Mouse (Mus musculus) ovary, postnatal 14 days (tissue): ENCODE measurements around the gene Tep1.
"Not testable (repeated sequence)": the region's sequence is repeated elsewhere in the genome, so short reads cannot be mapped to it uniquely, and the experiment has no call there.

Experiments
- DNase-seq: peaks from one replicate; pipeline ENCODE4 v3.0.0; 2022; ENCODE audit warnings: low spot score

Tep1 gene

GRCm38 (mm10) chr14:50869889-50870804 lies at the start of gene Tep1:
Gene Tep1, minus strand, starts transcription at chr14:50870560.
- peak; percentile 62 for DNase-seq

- DNase-seq: no peak
Observed at GRCm38 (mm10) chr14:50911356-50911755, 41.0 kb upstream of the Tep1 start.

GRCm38 (mm10) chr14:50908126-50908525 lies 37.8 kb upstream of the Tep1 start:
- DNase-seq: no peak

- DNase-seq: not testable (repeated sequence)
Observed at GRCm38 (mm10) chr14:50905327-50905726, 35.0 kb upstream of the Tep1 start.

GRCm38 (mm10) chr14:50904828-50905129 lies 34.4 kb upstream of the Tep1 start:
- DNase-seq: no peak

- DNase-seq: no peak
Observed at GRCm38 (mm10) chr14:50903973-50904827, 33.8 kb upstream of the Tep1 start.

- not testable (repeated sequence) for DNase-seq
Observed at GRCm38 (mm10) chr14:50897992-50898391, 27.6 kb upstream of the Tep1 start.

- DNase-seq: no peak
Observed at GRCm38 (mm10) chr14:50897374-50897765, 27.0 kb upstream of the Tep1 start, which contains the start of gene Klhl33. Gene Klhl33, minus strand, starts transcription at chr14:50897507.

GRCm38 (mm10) chr14:50896747-50897373 lies 26.5 kb upstream of the Tep1 start:
- DNase-seq: no peak

GRCm38 (mm10) chr14:50895985-50896746 lies 25.8 kb upstream of the Tep1 start:
- DNase-seq: peak; percentile 36

GRCm38 (mm10) chr14:50895407-50895806 lies 25.0 kb upstream of the Tep1 start:
- DNase-seq: no peak

- peak; percentile 25 for DNase-seq
Observed at GRCm38 (mm10) chr14:50892541-50893459, 22.4 kb upstream of the Tep1 start.

- DNase-seq: no peak
Observed at GRCm38 (mm10) chr14:50892091-50892490, 21.7 kb upstream of the Tep1 start.

- no peak for DNase-seq
Observed at GRCm38 (mm10) chr14:50891621-50892020, 21.3 kb upstream of the Tep1 start.

- no peak for DNase-seq
Observed at GRCm38 (mm10) chr14:50876236-50876950, 6.0 kb upstream of the Tep1 start.

- no peak for DNase-seq
Observed at GRCm38 (mm10) chr14:50875591-50876230, 5.4 kb upstream of the Tep1 start.

GRCm38 (mm10) chr14:50875175-50875574 lies 4.8 kb upstream of the Tep1 start:
- DNase-seq: no peak

GRCm38 (mm10) chr14:50871284-50871683 lies 924 bp upstream of the Tep1 start:
- no peak for DNase-seq

- no peak for DNase-seq
Observed at GRCm38 (mm10) chr14:50870805-50871143, 414 bp upstream of the Tep1 start.

GRCm38 (mm10) chr14:50868656-50869055 lies 1.7 kb downstream of the Tep1 start:
- no peak for DNase-seq
